Mouse (Mus musculus): ENCODE measurements at regions not wholly inside any gene's neighbourhood (a gene's known extent, or its start where the extent isn't known, plus 50 kb on each side); places are given as distances from the start of the nearest gene placed in this dataset.

- Histone ChIP-seq H3K4me2 (replicated peaks) (no peak overlapping the region), H3K36me3 (replicated peaks; ENCODE audit: control insufficient read depth, insufficient read depth) (no peaks in the 10 kb centered on the region), H3K27me3 (ENCODE audit: control insufficient read depth, insufficient read depth, low read length) (no peaks in the 10 kb centered on the region), H3K4me3 (replicated peaks; ENCODE audit: low read length) (no peak overlapping the region), H3K27ac (no peak overlapping the region), H3K4me1 (replicated peaks; ENCODE audit: control insufficient read depth, insufficient read depth, low read length) (no peaks in the 10 kb centered on the region; the same call in 1 of the 2 replicates), H3K9me3 (ENCODE audit: control insufficient read depth, low read length) (no peaks in the 10 kb centered on the region), H3K9ac (no peak overlapping the region)
- no peak for ATAC-seq (ENCODE audit: low FRiP score)
- no peak for DNase-seq (ENCODE audit: low spot score)
- 83% methylated on average over 11 of the region's 11 CpGs for WGBS
These were observed 90.7 kb upstream of the Irs2 start for GRCm38 (mm10) chr8:11098790-11099590.

GRCm38 (mm10) chr8:11098228-11098778 lies 90.0 kb upstream of the Irs2 start:
- Histone ChIP-seq H3K27me3 (ENCODE audit: control insufficient read depth, insufficient read depth, low read length) (no peaks in the 10 kb centered on the region), H3K4me1 (replicated peaks; ENCODE audit: control insufficient read depth, insufficient read depth, low read length) (no peaks in the 10 kb centered on the region; the same call in 1 of the 2 replicates), H3K27ac (no peak overlapping the region), H3K36me3 (replicated peaks; ENCODE audit: control insufficient read depth, insufficient read depth) (no peaks in the 10 kb centered on the region), H3K9me3 (ENCODE audit: control insufficient read depth, low read length) (no peaks in the 10 kb centered on the region), H3K4me2 (replicated peaks) (no peak overlapping the region), H3K4me3 (replicated peaks; ENCODE audit: low read length) (no peak overlapping the region), H3K9ac (no peak overlapping the region)
- DNase-seq (ENCODE audit: low spot score) (no peak), ATAC-seq (ENCODE audit: low FRiP score) (no peak)
- WGBS = 46% methylated on average over 10 of the region's 10 CpGs

- Histone ChIP-seq H3K36me3 (replicated peaks; ENCODE audit: control insufficient read depth, insufficient read depth) (no peaks in the 10 kb centered on the region), H3K4me1 (replicated peaks; ENCODE audit: control insufficient read depth, insufficient read depth, low read length) (no peaks in the 10 kb centered on the region; the same call in 1 of the 2 replicates), H3K4me2 (replicated peaks) (no peak overlapping the region), H3K27me3 (ENCODE audit: control insufficient read depth, insufficient read depth, low read length) (no peaks in the 10 kb centered on the region), H3K27ac (no peak overlapping the region), H3K9me3 (ENCODE audit: control insufficient read depth, low read length) (no peaks in the 10 kb centered on the region), H3K4me3 (replicated peaks; ENCODE audit: low read length) (no peak overlapping the region), H3K9ac (no peak overlapping the region)
- DNase-seq (ENCODE audit: low spot score) (no peak), ATAC-seq (ENCODE audit: low FRiP score) (no peak)
- WGBS = 86% methylated on average over 3 of the region's 3 CpGs
These were observed 89.6 kb upstream of the Irs2 start for GRCm38 (mm10) chr8:11097813-11098212.

- no peak overlapping the region for H3K27ac ChIP-seq
- no peaks in the 10 kb centered on the region for H3K9me3 ChIP-seq (ENCODE audit: control insufficient read depth, low read length)
- WGBS = 57% methylated on average over 8 of the region's 8 CpGs
- H3K4me1 ChIP-seq (replicated peaks; ENCODE audit: control insufficient read depth, insufficient read depth, low read length) = no peaks in the 10 kb centered on the region; the same call in none of the 2 replicates
- H3K4me2 ChIP-seq (replicated peaks) = no peak overlapping the region
- DNase-seq (ENCODE audit: low spot score) (no peak), ATAC-seq (ENCODE audit: low FRiP score) (no peak)
- H3K4me3 ChIP-seq (replicated peaks; ENCODE audit: low read length) = no peak overlapping the region
- H3K9ac ChIP-seq = no peak overlapping the region
- no peaks in the 10 kb centered on the region for H3K36me3 ChIP-seq (replicated peaks; ENCODE audit: control insufficient read depth, insufficient read depth)
- H3K27me3 ChIP-seq (ENCODE audit: control insufficient read depth, insufficient read depth, low read length) = no peaks in the 10 kb centered on the region
These were observed 86.3 kb upstream of the Irs2 start for GRCm38 (mm10) chr8:11094516-11094915.

- no peak overlapping the region for H3K9ac ChIP-seq
- H3K9me3 ChIP-seq (ENCODE audit: control insufficient read depth, low read length) = no peaks in the 10 kb centered on the region
- no peaks in the 10 kb centered on the region; the same call in 1 of the 2 replicates for H3K4me1 ChIP-seq (replicated peaks; ENCODE audit: control insufficient read depth, insufficient read depth, low read length)
- no peaks in the 10 kb centered on the region for H3K36me3 ChIP-seq (replicated peaks; ENCODE audit: control insufficient read depth, insufficient read depth)
- no peak overlapping the region for H3K27ac ChIP-seq
- H3K4me3 ChIP-seq (replicated peaks; ENCODE audit: low read length) = no peak overlapping the region
- H3K4me2 ChIP-seq (replicated peaks) = no peak overlapping the region
- ATAC-seq (ENCODE audit: low FRiP score) (no peak), DNase-seq (ENCODE audit: low spot score) (no peak)
- H3K27me3 ChIP-seq (ENCODE audit: control insufficient read depth, insufficient read depth, low read length) = no peaks in the 10 kb centered on the region
- WGBS = 76% methylated on average over 4 of the region's 4 CpGs
These were observed 84.1 kb upstream of the Irs2 start for GRCm38 (mm10) chr8:11092348-11092747.

GRCm38 (mm10) chr8:11091675-11092345 lies 83.6 kb upstream of the Irs2 start:
- Histone ChIP-seq H3K4me2 (replicated peaks) (no peak overlapping the region), H3K4me3 (replicated peaks; ENCODE audit: low read length) (no peak overlapping the region), H3K4me1 (replicated peaks; ENCODE audit: control insufficient read depth, insufficient read depth, low read length) (no peaks in the 10 kb centered on the region; the same call in 1 of the 2 replicates), H3K9ac (no peak overlapping the region), H3K9me3 (ENCODE audit: control insufficient read depth, low read length) (no peaks in the 10 kb centered on the region), H3K27ac (no peak overlapping the region), H3K27me3 (ENCODE audit: control insufficient read depth, insufficient read depth, low read length) (no peaks in the 10 kb centered on the region), H3K36me3 (replicated peaks; ENCODE audit: control insufficient read depth, insufficient read depth) (no peaks in the 10 kb centered on the region)
- DNase-seq (ENCODE audit: low spot score) (no peak), ATAC-seq (ENCODE audit: low FRiP score) (no peak)
- WGBS = 85% methylated on average over 3 of the region's 3 CpGs

GRCm38 (mm10) chr8:11088946-11089665 lies 80.8 kb upstream of the Irs2 start:
- no peak overlapping the region for H3K9ac ChIP-seq
- no peak for DNase-seq (ENCODE audit: low spot score)
- no peaks in the 10 kb centered on the region for H3K9me3 ChIP-seq (ENCODE audit: control insufficient read depth, low read length)
- no peak overlapping the region for H3K27ac ChIP-seq
- no peaks in the 10 kb centered on the region; the same call in 1 of the 2 replicates for H3K4me1 ChIP-seq (replicated peaks; ENCODE audit: control insufficient read depth, insufficient read depth, low read length)
- H3K36me3 ChIP-seq (replicated peaks; ENCODE audit: control insufficient read depth, insufficient read depth) = no peaks in the 10 kb centered on the region
- WGBS = 53% methylated on average over 12 of the region's 12 CpGs
- no peak overlapping the region for H3K4me2 ChIP-seq (replicated peaks)
- no peaks in the 10 kb centered on the region for H3K27me3 ChIP-seq (ENCODE audit: control insufficient read depth, insufficient read depth, low read length)
- no peak overlapping the region for H3K4me3 ChIP-seq (replicated peaks; ENCODE audit: low read length)
- ATAC-seq (ENCODE audit: low FRiP score) = no peak

- Histone ChIP-seq H3K9me3 (ENCODE audit: control insufficient read depth, low read length) (no peaks in the 10 kb centered on the region), H3K4me3 (replicated peaks; ENCODE audit: low read length) (no peak overlapping the region), H3K9ac (no peak overlapping the region), H3K27me3 (ENCODE audit: control insufficient read depth, insufficient read depth, low read length) (no peaks in the 10 kb centered on the region), H3K27ac (no peak overlapping the region), H3K36me3 (replicated peaks; ENCODE audit: control insufficient read depth, insufficient read depth) (no peaks in the 10 kb centered on the region), H3K4me2 (replicated peaks) (no peak overlapping the region), H3K4me1 (replicated peaks; ENCODE audit: control insufficient read depth, insufficient read depth, low read length) (no peaks in the 10 kb centered on the region)
- DNase-seq (ENCODE audit: low spot score) (no peak), ATAC-seq (ENCODE audit: low FRiP score) (no peak)
- 67% methylated on average over 1 of the region's 1 CpGs for WGBS
These were observed 77.0 kb upstream of the Irs2 start for GRCm38 (mm10) chr8:11085244-11085643.

GRCm38 (mm10) chr8:11084051-11084533 lies 75.8 kb upstream of the Irs2 start:
- H3K4me2 ChIP-seq (replicated peaks) = no peak overlapping the region
- WGBS = 74% methylated on average over 2 of the region's 2 CpGs
- H3K9ac ChIP-seq = no peak overlapping the region
- no peaks in the 10 kb centered on the region for H3K9me3 ChIP-seq (ENCODE audit: control insufficient read depth, low read length)
- ATAC-seq (ENCODE audit: low FRiP score) (no peak), DNase-seq (ENCODE audit: low spot score) (no peak)
- no peak overlapping the region for H3K27ac ChIP-seq
- H3K4me3 ChIP-seq (replicated peaks; ENCODE audit: low read length) = no peak overlapping the region
- no peaks in the 10 kb centered on the region for H3K4me1 ChIP-seq (replicated peaks; ENCODE audit: control insufficient read depth, insufficient read depth, low read length)
- H3K27me3 ChIP-seq (ENCODE audit: control insufficient read depth, insufficient read depth, low read length) = no peaks in the 10 kb centered on the region
- H3K36me3 ChIP-seq (replicated peaks; ENCODE audit: control insufficient read depth, insufficient read depth) = no peaks in the 10 kb centered on the region
